Mouse (Mus musculus) hindbrain, embryonic 15.5 days (tissue): ENCODE data around the gene Arsk. TPM values are rescaled to one million over a fixed set of nuclear protein-coding genes. Genes with fewer than 3 reads are reported as not detected.

Experiments used
- ATAC-seq: fragments of 200-750 bp; cut with Nextera tagmentation; 2 replicates; pipeline ENCODE4 v1.8.0; 2017; ENCODE audit warnings: low read depth, moderate number of reproducible peaks, moderate TSS enrichment; ENCODE audit not compliant: low FRiP score
- H3K27ac ChIP-seq: fragments of 300-500 bp; sonication (generic); replicated peaks from 2 replicates; pipeline ENCODE4 v1.5.1; 2015; ENCODE audit warnings: mild to moderate bottlenecking, inconsistent platforms
- H3K27me3 ChIP-seq: fragments of 300-500 bp; sonication (generic); 2 replicates; pipeline ENCODE4 v1.6.1; 2015; ENCODE audit warnings: control low read depth, inconsistent platforms
- H3K36me3 ChIP-seq: fragments of 300-500 bp; sonication (generic); 2 replicates; pipeline ENCODE4 v1.6.1; 2015; ENCODE audit warnings: control low read depth, inconsistent platforms
- H3K4me1 ChIP-seq: fragments of 300-500 bp; sonication (generic); replicated peaks from 2 replicates; pipeline ENCODE4 v1.6.1; 2015; ENCODE audit warnings: control low read depth, inconsistent platforms
- H3K4me2 ChIP-seq: fragments of 300-500 bp; sonication (generic); 2 replicates; pipeline ENCODE4 v1.6.1; 2015; ENCODE audit warnings: moderate library complexity, mild to moderate bottlenecking, inconsistent platforms
- H3K4me3 ChIP-seq: fragments of 300-500 bp; sonication (generic); 2 replicates; pipeline ENCODE4 v1.5.1; 2015; ENCODE audit warnings: mild to moderate bottlenecking, inconsistent platforms
- H3K9ac ChIP-seq: fragments of 300-500 bp; sonication (generic); 2 replicates; pipeline ENCODE4 v1.6.1; 2015; ENCODE audit warnings: inconsistent platforms
- H3K9me3 ChIP-seq: fragments of 300-500 bp; sonication (generic); 2 replicates; pipeline ENCODE4 v1.6.1; 2016; ENCODE audit warnings: control low read depth, inconsistent platforms
- WGBS: fragments of 180-500 bp; shearing (Covaris S2); methylation state at CpG from one replicate; pipeline ENCODE4 v1.1.7; 2015; 5-methylcytosine and 5-hydroxymethylcytosine counted together
- polyA plus RNA-seq: library from polyadenylated mRNA; unstranded; fragments of >200 nt; fragmentation: Nextera tagmentation; extraction: Ambion mirVana; gene quantifications from 2 replicates; pipeline ENCODE4 v1.2.1, GENCODE M21; 2015

The Arsk gene
- polyA plus RNA-seq, 1 experiment from 2014 or later: 4.6 TPM

DNA sequence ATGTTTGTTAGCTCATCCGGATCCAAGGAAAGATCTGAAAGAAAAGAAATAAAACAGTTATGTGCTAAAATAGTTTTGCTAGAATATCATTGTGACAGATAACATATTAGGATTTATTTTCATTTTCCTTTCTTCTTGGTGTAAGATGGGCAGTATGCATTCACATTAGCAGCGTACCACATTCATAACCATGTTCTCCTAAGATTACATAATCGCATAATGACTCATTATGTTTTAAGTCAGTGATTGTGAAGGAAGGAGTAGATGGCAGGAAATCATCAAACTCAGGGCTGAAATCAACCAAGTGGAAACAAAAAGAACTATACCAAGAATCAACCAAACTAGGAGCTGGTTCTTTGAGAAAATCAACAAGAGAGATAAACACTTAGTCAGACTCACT, 35.9 kb downstream of the Arsk start:
- 98% methylated on average over 3 of the region's 3 CpGs for WGBS

DNA sequence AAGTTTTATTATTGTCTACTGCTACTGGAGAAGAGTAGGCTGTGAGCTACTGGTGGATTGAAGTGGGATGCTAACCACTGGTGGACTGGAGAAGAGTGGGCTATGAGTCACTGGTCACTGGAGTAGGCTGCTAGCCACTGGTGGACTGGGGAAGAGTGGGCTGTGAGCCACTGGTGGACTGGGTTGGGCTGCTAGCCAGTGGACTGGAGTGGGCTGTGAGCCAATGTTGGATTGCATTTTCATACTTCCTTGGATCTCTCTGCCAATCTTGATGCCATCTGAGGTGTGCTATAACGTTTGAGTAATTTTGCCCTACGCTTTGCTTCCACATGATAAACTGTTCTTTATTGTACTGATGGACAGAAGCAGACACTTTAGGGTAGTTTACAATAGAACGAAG, 36.3 kb downstream of the Arsk start:
- Histone ChIP-seq H3K4me3 (no peak overlapping the region), H3K9me3 (no peaks in the 10 kb centered on the region), H3K4me2 (no peak overlapping the region), H3K36me3 (no peaks in the 10 kb centered on the region), H3K9ac (no peak overlapping the region), H3K4me1 (no peaks in the 10 kb centered on the region), H3K27me3 (peaks cover 12% of the 10 kb centered on the region), H3K27ac (no peak overlapping the region)
- WGBS: 89% methylated on average over 3 of the region's 3 CpGs
- no peak for ATAC-seq

More for the DNA sequence above, 35.9 kb downstream of the Arsk start:
- Histone ChIP-seq H3K27me3 (peaks cover 8% of the 10 kb centered on the region; the same call in 1 of the 2 replicates), H3K36me3 (no peaks in the 10 kb centered on the region), H3K9me3 (no peaks in the 10 kb centered on the region), H3K9ac (no peak overlapping the region), H3K27ac (no peak overlapping the region), H3K4me2 (no peak overlapping the region), H3K4me3 (no peak overlapping the region), H3K4me1 (no peaks in the 10 kb centered on the region)
- no peak for ATAC-seq

DNA sequence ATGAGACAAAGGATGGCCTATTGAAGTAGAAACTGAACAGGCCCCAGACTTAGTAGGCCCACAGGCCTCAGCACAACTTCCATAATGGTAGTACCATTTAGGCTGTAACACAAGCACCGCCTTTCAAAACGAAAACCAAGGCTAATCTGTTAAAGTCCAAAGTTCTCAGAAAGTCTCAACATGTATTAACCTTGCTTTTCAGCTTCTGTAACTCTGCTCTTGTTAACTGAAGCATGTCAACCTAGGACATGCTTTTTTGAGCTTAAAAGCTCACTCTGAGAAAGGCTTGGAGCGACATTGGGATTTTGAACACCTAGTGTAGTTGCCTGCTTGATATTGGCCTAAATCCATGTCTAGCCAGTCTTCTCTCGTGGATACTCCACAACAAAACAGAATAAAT, 38.9 kb downstream of the Arsk start:
- Histone ChIP-seq H3K27me3 (peaks cover 15% of the 10 kb centered on the region), H3K36me3 (no peaks in the 10 kb centered on the region), H3K4me2 (no peak overlapping the region), H3K4me3 (no peak overlapping the region), H3K9me3 (no peaks in the 10 kb centered on the region), H3K27ac (no peak overlapping the region), H3K9ac (no peak overlapping the region), H3K4me1 (peaks cover 12% of the 10 kb centered on the region)
- 93% methylated on average over 4 of the region's 4 CpGs for WGBS
- ATAC-seq: no peak

DNA sequence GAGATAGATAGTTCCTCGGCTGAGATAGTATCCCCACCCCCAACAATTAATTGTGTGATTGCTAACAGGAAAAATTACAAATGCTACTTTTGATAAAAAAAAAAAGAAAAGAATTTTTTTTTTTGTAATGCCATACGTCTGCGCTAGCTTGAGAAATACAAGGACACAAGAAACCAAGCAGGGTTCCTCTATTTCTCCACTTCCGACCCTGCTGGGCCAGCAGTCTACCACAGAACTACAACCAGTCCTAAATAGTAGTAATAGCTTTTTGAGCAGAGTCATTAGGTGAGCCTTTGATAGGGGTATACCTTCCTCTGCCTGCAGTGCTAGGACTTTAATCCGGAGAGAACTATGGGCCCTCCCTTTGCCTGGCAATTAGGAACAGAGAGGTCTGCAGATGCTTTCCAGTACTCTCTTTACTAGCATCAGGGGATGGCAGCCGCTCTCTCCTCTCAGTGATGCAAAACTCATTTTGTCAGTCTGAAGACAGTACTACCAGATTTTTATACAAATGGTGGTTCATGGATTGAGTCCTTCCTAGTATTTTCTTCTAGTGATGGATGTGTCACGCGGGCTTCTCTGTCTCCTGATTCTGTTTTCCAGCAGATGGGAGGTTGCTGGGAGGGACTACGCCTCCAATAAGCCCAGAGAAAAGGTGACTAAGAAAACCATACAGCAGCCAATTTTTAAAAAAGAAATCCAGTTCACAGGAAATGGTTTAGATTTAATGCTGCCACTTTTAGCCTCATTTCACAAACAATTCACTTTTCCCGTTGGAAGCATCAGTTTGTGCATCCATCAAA, 41.0 kb downstream of the Arsk start:
- H3K27me3 ChIP-seq: peaks cover 28% of the 10 kb centered on the region
- no peak for ATAC-seq
- H3K4me2 ChIP-seq: peak overlapping the region; percentile 82
- H3K4me1 ChIP-seq: peaks cover 12% of the 10 kb centered on the region
- WGBS: 72% methylated on average over 10 of the region's 10 CpGs
- H3K9ac ChIP-seq: no peak overlapping the region
- no peak overlapping the region for H3K27ac ChIP-seq
- peak overlapping the region; percentile 54; the same call in 1 of the 2 replicates for H3K4me3 ChIP-seq
- H3K9me3 ChIP-seq: no peaks in the 10 kb centered on the region
- H3K36me3 ChIP-seq: no peaks in the 10 kb centered on the region

DNA sequence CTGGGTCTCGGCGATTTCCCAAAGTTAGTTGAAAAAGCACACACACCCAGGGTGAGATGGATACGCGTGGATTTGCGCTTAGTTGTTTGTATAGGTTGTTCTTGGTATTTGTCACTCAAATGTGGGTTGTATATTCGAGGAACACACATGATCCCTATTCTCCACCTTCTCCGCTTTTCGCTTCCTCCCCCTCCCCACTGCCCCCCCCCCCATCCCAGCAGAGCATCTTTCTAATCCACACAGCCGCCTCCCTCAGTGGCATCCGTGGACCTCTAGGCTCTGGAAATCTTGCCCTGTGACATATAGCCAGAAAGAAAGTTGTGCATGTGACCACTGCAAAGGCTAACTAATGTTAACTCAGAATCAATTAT, 41.6 kb downstream of the Arsk start, which contains the start of gene Gpr150:
Gene Gpr150 (minus strand): TSS at position 101 of the 371 bp plus-strand sequence.
- Histone ChIP-seq H3K9me3 (no peaks in the 10 kb centered on the region), H3K27ac (peak within 1 kb of the TSS; percentile 51), H3K4me3 (peak within 1 kb of the TSS; percentile 54), H3K27me3 (peaks cover 28% of the 10 kb centered on the region), H3K4me1 (peaks cover 12% of the 10 kb centered on the region), H3K4me2 (peak within 1 kb of the TSS; percentile 82), H3K36me3 (no peaks in the 10 kb centered on the region), H3K9ac (peak within 1 kb of the TSS; percentile 54)
- peak; percentile 39; the same call in 1 of the 2 replicates for ATAC-seq
- WGBS: 10% methylated on average over 10 of the region's 10 CpGs

DNA sequence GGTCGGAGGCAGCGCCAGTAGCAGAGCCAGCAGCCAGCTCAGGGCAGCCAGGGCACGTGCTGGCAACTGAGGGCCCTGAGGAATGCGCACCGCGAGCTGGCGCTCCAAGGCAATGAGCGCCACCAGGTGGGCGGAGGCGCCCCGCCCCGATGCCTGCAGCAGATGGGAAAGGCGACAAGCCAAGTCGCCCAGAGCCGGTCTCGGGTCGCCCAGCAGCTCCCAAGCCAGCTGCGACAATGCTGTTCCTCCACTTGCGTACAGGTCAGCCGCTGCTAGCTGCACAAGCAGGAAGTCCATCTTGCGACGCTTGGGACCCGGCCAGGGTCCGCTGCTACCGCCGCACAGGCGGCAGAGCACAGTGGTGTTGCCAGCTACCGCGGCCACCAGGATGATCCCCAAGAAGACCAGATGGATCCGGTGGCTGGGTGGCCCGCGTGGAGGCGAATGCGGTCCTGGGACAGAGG, 42.2 kb downstream of the Arsk start:
- H3K9ac ChIP-seq: peak overlapping the region; percentile 54
- peak overlapping the region; percentile 82 for H3K4me2 ChIP-seq
- no peaks in the 10 kb centered on the region for H3K36me3 ChIP-seq
- peak overlapping the region; percentile 51 for H3K27ac ChIP-seq
- peak overlapping the region; percentile 54 for H3K4me3 ChIP-seq
- peaks cover 12% of the 10 kb centered on the region for H3K4me1 ChIP-seq
- WGBS: under 1% methylated on average over 34 of the region's 34 CpGs
- ATAC-seq: peak; percentile 92
- no peaks in the 10 kb centered on the region for H3K9me3 ChIP-seq
- peaks cover 28% of the 10 kb centered on the region for H3K27me3 ChIP-seq

DNA sequence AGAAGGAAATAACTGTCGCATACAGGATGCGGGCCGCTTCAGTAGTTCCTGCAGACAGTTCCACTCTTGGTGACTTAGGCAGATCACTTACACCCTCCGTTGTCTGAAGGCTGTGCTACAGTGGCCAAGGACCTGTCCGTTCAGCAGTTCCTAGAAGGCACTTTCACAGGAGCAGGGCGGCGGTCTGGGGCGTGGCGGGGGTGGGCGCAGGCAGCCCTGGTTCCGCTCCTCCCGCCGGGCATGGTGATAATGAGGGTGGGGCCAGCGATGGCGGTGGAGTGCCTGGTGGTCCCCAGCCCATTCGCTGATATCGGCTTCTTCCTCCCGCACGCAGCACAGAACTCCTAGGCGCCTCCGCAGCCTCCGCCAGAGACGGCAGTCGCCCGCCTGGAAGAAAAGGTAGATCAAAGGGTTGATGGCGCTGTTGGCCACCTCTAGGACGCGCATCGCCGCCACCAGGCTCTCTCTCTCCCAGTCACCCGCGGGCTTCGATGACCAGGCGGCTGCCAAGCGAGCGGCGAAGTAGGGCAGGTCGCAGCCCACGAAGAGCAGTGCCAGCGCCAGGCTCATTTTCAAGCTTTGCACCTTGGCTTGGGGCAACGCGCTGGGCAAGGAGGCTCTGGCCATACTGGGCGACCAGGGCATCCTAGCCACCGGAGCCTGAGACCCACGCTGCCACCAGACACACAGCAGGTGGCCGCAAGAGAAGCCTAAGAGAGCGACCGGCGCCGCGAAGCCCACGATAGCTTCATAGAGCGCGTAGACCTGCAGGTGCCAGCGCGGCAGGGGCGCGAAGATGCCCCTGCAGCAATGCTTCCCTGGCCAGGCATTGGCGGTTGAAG, 42.8 kb downstream of the Arsk start:
- under 1% methylated on average over 59 of the region's 59 CpGs for whole genome bisulfite sequencing
- H3K9me3 ChIP-seq: no peaks in the 10 kb centered on the region
- H3K27me3 ChIP-seq: peaks cover 28% of the 10 kb centered on the region
- ATAC-seq: peak; percentile 80
- peaks cover 12% of the 10 kb centered on the region for H3K4me1 ChIP-seq
- no peaks in the 10 kb centered on the region for H3K36me3 ChIP-seq
- H3K4me2 ChIP-seq: peak overlapping the region; percentile 82
- peak overlapping the region; percentile 54 for H3K4me3 ChIP-seq
- H3K9ac ChIP-seq: peak overlapping the region; percentile 54
- peak overlapping the region; percentile 51 for H3K27ac ChIP-seq

DNA sequence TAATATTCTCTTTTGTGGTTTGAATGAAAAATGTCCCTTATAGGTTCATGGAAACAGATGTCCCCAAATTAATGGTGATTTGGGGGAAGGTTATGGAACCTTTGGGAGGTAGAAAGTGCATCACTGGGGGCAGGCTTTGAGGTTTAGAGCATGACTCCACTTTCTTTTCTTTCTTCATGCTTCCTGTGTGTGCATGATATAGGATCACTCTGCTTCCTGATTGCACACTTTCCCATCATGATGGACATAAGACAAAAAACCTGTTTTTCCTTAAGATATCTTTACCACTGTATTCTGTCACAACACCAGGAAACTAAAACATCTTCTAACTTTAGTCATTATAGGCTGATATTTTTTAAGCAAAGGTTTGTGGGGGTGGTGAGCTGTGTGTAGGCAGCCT, 53.5 kb downstream of the Arsk start:
- H3K4me2 ChIP-seq: no peak overlapping the region
- no peaks in the 10 kb centered on the region for H3K9me3 ChIP-seq
- H3K27ac ChIP-seq: no peak overlapping the region
- no peak overlapping the region for H3K4me3 ChIP-seq
- no peaks in the 10 kb centered on the region for H3K27me3 ChIP-seq
- no peak for ATAC-seq
- no peaks in the 10 kb centered on the region for H3K36me3 ChIP-seq
- H3K4me1 ChIP-seq: no peaks in the 10 kb centered on the region
- no peak overlapping the region for H3K9ac ChIP-seq

DNA sequence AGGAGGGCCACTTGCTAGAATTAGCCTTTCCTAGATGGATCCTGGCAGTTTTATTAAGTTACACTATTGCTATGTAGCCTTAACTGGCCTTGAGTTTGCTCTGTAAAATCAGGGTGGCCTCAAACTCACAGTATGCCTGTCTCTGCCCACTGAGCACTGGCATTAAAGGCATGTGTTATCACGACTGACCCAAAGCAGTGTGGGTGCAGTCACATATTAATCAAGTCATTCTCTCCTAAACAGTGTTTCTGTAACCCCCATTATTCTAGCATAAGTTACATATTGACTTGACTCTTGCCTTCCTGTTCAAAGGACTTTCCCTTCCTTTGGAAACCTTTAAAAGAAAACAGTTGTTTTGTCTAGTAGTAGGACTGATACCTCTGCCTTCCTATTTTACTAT, 56.0 kb downstream of the Arsk start:
- Histone ChIP-seq H3K9ac (no peak overlapping the region), H3K27me3 (no peaks in the 10 kb centered on the region), H3K27ac (no peak overlapping the region), H3K4me1 (no peaks in the 10 kb centered on the region), H3K4me2 (no peak overlapping the region), H3K36me3 (no peaks in the 10 kb centered on the region), H3K9me3 (no peaks in the 10 kb centered on the region), H3K4me3 (no peak overlapping the region)
- WGBS: 67% methylated on average over 1 of the region's 1 CpGs
- ATAC-seq: no peak

DNA sequence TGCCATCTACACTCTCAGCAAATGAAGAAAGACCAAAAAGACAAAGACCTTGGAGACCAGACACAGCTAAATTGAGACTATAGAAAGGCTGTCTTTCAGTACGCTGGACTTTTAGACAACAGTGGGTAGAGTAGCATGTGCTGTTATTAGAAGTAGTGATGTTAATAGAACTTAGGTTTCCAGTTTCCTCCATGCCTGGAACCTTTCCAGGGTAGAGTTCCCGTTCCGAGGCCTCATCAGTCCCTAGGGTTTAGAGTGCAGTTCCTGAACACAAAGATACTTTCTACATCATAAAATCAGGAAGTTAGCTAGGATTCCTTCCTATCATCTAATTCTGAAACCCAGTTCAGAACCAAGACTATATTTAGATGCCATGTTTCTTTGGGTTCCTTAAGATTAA, 73.9 kb downstream of the Arsk start:
- ATAC-seq: no peak
- Histone ChIP-seq H3K9me3 (no peaks in the 10 kb centered on the region), H3K4me1 (no peaks in the 10 kb centered on the region), H3K9ac (no peak overlapping the region), H3K27me3 (no peaks in the 10 kb centered on the region), H3K36me3 (no peaks in the 10 kb centered on the region), H3K4me2 (no peak overlapping the region), H3K27ac (no peak overlapping the region), H3K4me3 (no peak overlapping the region)
- 82% methylated on average over 3 of the region's 3 CpGs for WGBS

DNA sequence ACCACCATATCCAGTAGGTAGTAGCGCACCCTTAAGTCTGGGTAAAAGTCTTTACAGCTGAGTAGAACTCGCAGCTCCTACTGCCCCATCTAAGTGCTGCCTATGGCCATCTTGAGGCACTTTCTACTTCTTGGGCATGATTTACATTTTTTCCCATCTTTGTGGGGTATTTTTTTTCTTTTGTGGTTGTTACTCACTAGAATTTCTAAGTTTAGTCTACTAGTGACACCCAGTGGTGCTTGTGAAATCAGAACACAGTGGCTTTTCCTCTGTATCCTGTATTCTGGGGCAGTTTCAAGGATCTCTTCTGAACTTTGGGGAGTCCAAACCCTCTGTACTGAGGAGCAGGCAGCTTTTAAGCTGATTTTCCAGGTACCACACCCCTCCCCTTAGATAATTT, 76.7 kb downstream of the Arsk start:
- H3K9me3 ChIP-seq: no peaks in the 10 kb centered on the region
- H3K9ac ChIP-seq: no peak overlapping the region
- H3K27ac ChIP-seq: no peak overlapping the region
- no peaks in the 10 kb centered on the region for H3K36me3 ChIP-seq
- H3K4me2 ChIP-seq: no peak overlapping the region
- H3K4me1 ChIP-seq: peaks cover 12% of the 10 kb centered on the region
- no peak overlapping the region for H3K4me3 ChIP-seq
- 93% methylated on average over 2 of the region's 2 CpGs for WGBS
- ATAC-seq: no peak
- H3K27me3 ChIP-seq: no peaks in the 10 kb centered on the region

DNA sequence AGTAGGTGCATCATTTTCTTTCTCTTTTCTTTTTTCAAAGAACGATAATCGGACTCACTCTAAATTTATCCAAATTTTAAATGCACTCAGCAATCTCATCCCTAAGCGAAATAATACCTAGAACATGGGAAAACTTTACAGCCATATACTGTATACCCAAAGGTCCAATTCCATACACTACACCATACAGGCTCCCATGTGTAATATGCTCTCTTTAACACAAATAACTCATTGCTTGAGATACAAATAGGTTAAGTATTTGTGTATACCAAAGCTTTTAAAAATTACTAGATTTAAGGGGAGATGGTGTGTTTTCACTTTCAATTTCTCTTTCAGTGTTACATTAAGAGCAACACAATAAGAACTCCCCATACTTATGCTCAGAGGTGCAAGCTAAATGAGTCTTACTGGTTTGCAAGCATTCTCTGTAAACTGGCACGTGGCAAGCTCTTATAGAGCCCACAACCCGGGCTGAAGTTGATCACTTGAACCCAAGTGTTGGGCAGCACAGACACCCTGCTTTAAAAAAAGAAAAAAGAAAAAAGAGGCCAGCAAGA, 79.5 kb downstream of the Arsk start:
- ATAC-seq: peak; percentile 71
- H3K27me3 ChIP-seq: no peaks in the 10 kb centered on the region
- peak overlapping the region; percentile 61 for H3K4me2 ChIP-seq
- H3K9me3 ChIP-seq: no peaks in the 10 kb centered on the region
- H3K4me1 ChIP-seq: peaks cover 14% of the 10 kb centered on the region
- 44% methylated on average over 5 of the region's 5 CpGs for WGBS
- peak overlapping the region; percentile 63 for H3K4me3 ChIP-seq
- H3K27ac ChIP-seq: 0 out of 2 replicates have a peak overlapping the region, but pooled peaks have one; percentile 94
- peak overlapping the region; percentile 19; the same call in 1 of the 2 replicates for H3K9ac ChIP-seq
- no peaks in the 10 kb centered on the region for H3K36me3 ChIP-seq
